Mouse (Mus musculus) liver, adult (tissue): ENCODE data around the gene Cyp26b1.

Experiments used
- GATA4 ChIP-seq: IDR thresholded peaks from 2 replicates; pipeline ENCODE4 v1.6.1; 2014; ENCODE audit warnings: mild to moderate bottlenecking, low read length; ENCODE audit not compliant: insufficient replicate concordance

Gene Cyp26b1

DNA sequence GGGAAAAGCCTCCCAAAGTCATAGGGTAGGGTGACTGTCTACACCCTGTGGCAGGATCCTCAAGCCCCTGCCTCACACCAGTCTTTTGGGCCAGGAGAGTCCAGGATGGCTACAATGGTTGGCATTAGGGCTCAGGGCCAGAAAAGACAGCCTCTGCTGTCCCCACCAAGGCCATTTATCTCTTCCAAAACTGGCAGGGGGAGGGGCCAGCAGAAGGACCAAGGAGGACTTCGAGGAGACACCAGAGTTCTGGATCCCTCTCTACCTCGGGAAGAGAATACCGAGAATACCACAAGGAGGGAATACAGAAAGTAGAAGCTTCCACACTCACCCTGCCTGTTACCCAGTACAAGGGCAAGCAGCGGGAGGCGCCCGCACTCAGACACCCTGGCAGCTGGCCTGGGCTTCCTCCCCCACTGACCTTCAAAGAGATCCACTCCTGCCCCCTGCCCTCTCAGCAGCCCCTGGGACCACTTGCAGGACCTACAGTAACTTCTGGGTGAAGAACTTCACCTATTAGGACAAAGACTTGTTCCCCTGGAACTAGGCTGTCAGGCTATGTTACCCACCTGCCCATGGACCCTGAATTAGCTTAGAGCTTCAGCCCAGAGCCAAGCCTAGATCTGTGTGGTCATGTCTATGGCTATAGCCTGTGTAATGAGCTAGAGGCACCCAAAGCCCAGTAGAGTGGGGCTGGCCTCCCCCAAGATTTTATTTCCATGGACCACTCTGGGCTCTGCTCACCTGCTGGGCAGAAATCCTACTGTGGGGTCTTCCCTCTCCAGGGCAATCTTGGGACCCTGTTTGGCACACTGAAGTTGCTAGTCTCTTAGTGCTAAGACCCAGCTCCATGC is 12.5 kb downstream of the Cyp26b1 start:
- TF ChIP-seq GATA4: no peak

DNA sequence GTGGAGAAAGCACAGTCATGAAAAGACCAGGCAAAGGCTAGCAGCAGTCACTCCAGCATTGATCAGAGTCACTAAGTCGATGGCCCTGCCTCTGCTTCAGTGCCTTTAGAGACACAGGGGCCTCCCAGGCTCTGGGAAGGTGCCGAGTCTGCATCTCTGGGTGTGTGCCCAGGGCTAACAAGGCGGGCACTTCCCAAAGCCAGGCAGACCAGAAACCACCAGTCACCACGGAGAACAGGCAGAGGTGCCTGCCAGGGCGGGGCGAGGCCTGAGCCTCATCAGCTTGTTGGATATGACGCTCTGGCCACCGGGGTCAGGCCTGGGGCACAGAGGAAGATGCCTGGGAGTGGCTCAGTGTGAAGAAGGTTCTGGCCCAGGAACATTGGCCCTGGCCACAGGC is 14.2 kb downstream of the Cyp26b1 start:
- TF ChIP-seq GATA4: no peak

- TF ChIP-seq GATA4: no peak
Observed at GRCm38 (mm10) chr6:84578928-84579327, 14.8 kb downstream of the Cyp26b1 start.

DNA sequence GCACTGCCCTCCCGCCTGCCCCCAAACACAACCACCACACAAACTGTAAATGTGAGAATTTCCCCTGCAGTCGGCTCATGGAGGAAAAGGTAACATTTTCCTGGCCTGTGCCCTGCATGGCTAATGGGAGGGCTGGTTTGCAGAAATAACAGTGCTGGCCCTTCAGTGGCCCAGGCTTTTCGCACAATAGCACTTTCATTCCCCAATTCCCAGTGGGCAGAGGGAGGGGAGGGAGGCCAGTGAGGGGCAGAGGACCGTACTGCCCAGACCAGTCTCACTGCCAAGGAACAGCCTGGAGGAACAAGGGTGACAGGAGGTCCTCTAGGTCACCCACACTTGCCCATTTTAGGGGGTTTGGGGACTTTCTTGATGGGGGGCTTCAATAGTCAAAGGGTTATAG is 15.8 kb downstream of the Cyp26b1 start:
- TF ChIP-seq GATA4: no peak

DNA sequence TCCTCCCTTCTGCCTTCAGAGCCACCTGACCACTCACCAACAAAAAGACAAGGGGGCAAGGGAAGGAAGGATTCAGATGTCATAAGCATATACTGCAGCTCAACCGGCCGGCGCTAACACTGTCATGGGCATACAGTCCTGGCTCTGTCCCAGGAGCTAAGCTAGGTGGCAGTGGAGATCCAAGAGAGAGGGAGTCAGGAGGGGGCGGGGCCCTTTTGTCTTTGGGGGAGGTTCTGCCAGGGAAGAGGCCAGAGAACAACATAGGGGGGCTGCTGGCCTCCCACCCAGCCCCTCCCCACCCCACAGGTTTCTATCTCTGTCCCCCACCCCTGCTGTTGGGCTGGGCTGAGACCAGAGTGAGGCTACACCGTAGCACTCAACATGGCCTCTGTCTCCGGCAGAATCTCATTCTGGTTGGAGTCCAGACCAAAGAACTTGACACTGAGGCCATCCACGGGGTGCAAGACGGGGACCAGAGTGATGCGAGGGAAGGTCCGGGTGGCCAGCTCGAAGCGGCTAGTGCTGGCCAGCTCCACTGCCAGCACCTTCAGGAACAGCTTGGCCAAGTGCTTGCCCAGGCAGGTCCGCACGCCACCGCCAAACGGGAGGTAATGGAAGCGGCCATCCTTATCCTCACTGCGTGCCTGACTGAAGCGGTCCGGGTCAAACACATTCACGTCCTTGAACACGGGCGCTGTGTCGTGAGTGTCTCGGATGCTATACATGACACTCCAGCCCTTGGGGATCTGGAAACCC is 19.6 kb downstream of the Cyp26b1 start:
- no peak for TF ChIP-seq GATA4

- TF ChIP-seq GATA4: no peak
Observed at GRCm38 (mm10) chr6:84570039-84570438, 23.7 kb downstream of the Cyp26b1 start.

GRCm38 (mm10) chr6:84569590-84569989 is 24.1 kb downstream of the Cyp26b1 start:
- no peak for TF ChIP-seq GATA4

DNA sequence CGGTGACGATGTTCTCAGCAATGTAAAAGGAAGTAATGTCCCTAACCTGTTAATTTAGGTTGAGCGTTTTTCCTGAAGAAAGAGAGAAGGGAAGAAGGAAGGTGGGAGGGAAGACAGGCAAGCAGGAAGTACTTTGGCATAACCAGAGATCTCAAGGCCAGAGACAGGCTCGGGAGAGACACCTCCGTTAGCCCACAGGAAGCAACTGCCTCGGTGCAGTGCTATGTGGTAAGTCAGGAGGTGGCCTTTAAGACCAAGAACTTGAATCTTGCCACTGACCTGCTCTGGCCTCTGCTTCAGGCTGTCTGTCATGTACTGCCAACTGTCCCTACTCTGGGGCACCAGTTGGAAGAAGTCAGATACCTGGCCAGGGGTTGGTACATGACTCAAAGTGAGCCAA is 24.8 kb downstream of the Cyp26b1 start:
- no peak for TF ChIP-seq GATA4

GRCm38 (mm10) chr6:84567696-84568095 is 26.0 kb downstream of the Cyp26b1 start:
- TF ChIP-seq GATA4: no peak

DNA sequence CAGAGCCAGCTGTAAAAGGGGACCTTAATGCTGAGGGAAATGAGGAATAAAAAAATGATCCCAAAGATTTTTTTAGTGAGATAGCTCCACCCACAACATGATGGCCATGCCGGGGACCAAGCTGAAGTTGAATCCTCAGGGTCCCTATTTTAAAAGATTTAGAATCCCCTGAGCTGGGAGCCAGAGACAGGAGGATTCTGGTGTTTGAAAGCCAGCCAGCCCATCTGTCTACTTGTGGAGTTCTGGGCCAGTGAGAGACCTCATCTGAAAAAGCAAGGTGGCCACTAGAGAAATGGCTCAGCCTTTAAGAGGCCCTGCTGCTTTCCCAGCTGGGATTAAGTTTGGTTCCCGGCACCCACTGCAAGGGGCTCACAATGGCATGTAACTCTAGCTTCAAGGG is 26.9 kb downstream of the Cyp26b1 start:
- TF ChIP-seq GATA4: no peak

DNA sequence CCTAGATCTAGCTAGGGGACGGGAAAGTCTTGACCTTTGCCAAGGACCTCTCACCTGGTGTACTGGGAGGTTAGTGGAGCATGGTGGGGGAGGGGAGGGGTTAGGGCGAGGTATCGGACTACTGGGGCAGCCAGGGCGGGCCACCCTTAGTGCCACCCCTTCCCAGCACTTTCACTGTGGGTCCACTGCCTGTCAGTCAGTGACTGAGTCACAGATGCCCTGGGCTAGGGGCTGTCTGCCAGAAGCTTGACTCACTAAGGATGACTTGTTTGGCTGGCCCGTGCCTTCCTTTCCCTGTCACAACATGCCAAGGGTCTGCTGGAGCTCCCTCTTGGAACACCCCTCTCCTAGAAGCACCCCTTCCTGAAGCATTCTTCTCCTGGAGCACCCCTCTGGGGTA is 28.5 kb downstream of the Cyp26b1 start:
- TF ChIP-seq GATA4: no peak

GRCm38 (mm10) chr6:84562948-84563347 is 30.8 kb downstream of the Cyp26b1 start:
- no peak for TF ChIP-seq GATA4

- no peak for TF ChIP-seq GATA4
Observed at GRCm38 (mm10) chr6:84561171-84561570, 32.5 kb downstream of the Cyp26b1 start.

- no peak for TF ChIP-seq GATA4
Observed at GRCm38 (mm10) chr6:84549852-84550437, 43.8 kb downstream of the Cyp26b1 start.

DNA sequence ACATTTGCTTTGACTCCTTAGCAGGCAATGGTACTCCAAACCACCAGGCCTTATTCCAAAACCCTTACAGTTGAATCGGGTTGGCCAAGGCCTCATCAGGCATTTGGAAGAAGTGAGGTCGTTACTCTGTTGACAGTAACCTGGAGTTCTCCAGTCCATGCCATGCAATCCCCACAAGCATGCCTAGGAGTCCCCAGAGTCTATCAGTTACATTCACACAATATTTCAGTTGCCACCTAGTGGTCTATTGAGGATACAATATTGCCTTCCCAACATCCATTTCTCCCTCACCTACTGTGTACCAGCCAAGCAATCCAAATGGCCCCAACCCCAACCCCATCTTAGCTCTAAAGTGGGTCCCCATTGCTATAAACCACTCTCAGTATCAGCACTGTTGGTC is 48.3 kb downstream of the Cyp26b1 start:
- TF ChIP-seq GATA4: no peak

DNA sequence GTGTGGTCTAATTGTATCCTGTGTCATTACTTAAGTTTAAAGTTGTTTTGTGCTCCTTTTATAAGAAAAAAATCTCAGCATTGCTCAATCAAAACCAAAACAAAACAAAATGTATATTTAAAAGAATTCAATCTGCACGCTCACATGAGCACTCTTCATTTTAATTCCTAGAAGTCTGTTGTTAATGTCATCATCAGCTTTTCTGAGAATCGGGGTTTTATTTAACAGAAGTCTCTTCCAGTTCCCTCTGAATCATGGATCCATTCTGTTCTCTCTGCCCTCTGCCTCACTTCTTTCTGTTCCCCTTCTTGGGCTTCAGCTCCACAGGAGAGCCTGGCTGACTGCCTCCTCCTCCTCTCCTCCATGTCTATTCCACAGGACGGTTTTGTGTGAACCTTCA is 49.3 kb downstream of the Cyp26b1 start:
- no peak for TF ChIP-seq GATA4
